15 mouse cellular contexts compared by ENCODE assay signal in genomic region chr5:126705871-126706270, GRCm38 (mm10).
DNase-seq lines count a peak whose midpoint lies in the region; ATAC-seq and TF ChIP-seq lines count a peak whose summit lies in the region.
"Had no signal": no experiment of that assay in that cellular context is flagged by ENCODE, and none has a peak within 500 bp of the region (broad histone marks: within the 10 kb centered on the region; RNA-seq: fewer than 3 reads in every experiment).

No protein-coding gene starts in this region.

- no peaks in the 10 kb centered on the region for H3K36me3 ChIP-seq in heart, embryonic 12.5 days
- H3K36me3 ChIP-seq in testis, adult 2 months (ENCODE audit: control insufficient read depth, insufficient read depth, low read length), result no peaks in the 10 kb centered on the region
- H3K36me3 ChIP-seq: embryonic facial prominence, embryonic 10.5 days; hindbrain, embryonic 13.5 days had no signal

- no peak for TF ChIP-seq CTCF in testis, adult 2 months (IDR thresholded peaks at IDR 0.05; ENCODE audit: control insufficient read depth, insufficient read depth, insufficient replicate concordance, low read depth, low read length)

- DNase-seq in heart, postnatal 10 days, result no peak
- peak; percentile 32 for DNase-seq in layer of hippocampus, adult 9-11 months
- no peak for DNase-seq in layer of hippocampus, postnatal 25 days (ENCODE audit: extremely low spot score in 1 of 2, low spot score in 1 of 2)
- no peak for DNase-seq in testis, postnatal 14 days (ENCODE audit: low spot score)
- DNase-seq: adrenal gland, adult 2 months; adrenal gland, postnatal 25 days; cerebellum, adult 2 months; cerebellum, postnatal 10 days; gastrocnemius, postnatal 36 days had no signal

- H3K9ac ChIP-seq in heart, embryonic 12.5 days, result no peak overlapping the region
- H3K9ac ChIP-seq: hindbrain, embryonic 13.5 days had no signal

- H3K27ac ChIP-seq in heart, embryonic 12.5 days (ENCODE audit: poor library complexity, severe bottlenecking), result no peak overlapping the region
- no peak overlapping the region for H3K27ac ChIP-seq in testis, adult 2 months (ENCODE audit: control insufficient read depth, insufficient read depth, low read depth, low read length)
- H3K27ac ChIP-seq: embryonic facial prominence, embryonic 10.5 days; hindbrain, embryonic 13.5 days; hindbrain, postnatal 0 days had no signal

- H3K4me3 ChIP-seq in heart, embryonic 12.5 days, result no peak overlapping the region
- H3K4me3 ChIP-seq in testis, adult 2 months (ENCODE audit: control insufficient read depth, low read depth, low read length), result peak overlapping the region; percentile 82
- H3K4me3 ChIP-seq: embryonic facial prominence, embryonic 10.5 days; hindbrain, embryonic 13.5 days had no signal

- H3K4me1 ChIP-seq in heart, embryonic 12.5 days (replicated peaks), result no peaks in the 10 kb centered on the region
- peaks cover 11% of the 10 kb centered on the region for H3K4me1 ChIP-seq in testis, adult 2 months (ENCODE audit: control insufficient read depth, insufficient read depth, low read length)
- H3K4me1 ChIP-seq: embryonic facial prominence, embryonic 10.5 days had no signal

- WGBS in heart, embryonic 12.5 days, result 36% methylated on average over 11 of the region's 11 CpGs

- no peak for ATAC-seq in heart, embryonic 12.5 days (ENCODE audit: insufficient number of reproducible peaks, low FRiP score)
- ATAC-seq: forebrain, embryonic 14.5 days; hindbrain, postnatal 0 days had no signal

- peak overlapping the region; percentile 42 for H3K4me2 ChIP-seq in heart, embryonic 12.5 days
- H3K4me2 ChIP-seq: hindbrain, embryonic 13.5 days had no signal

- intact Hi-C loops in heart, postnatal 10 days (cut with DNase I), result no loop called here

- H3K9me3 ChIP-seq in heart, embryonic 12.5 days (replicated peaks), result peaks cover 10% of the 10 kb centered on the region; the same call in 1 of the 2 replicates
- H3K9me3 ChIP-seq: hindbrain, embryonic 13.5 days had no signal

- TF ChIP-seq POLR2A in testis, adult 2 months (IDR thresholded peaks at IDR 0.05; ENCODE audit: control insufficient read depth, low read depth, low read length), result no peak

- H3K27me3 ChIP-seq in heart, embryonic 12.5 days (replicated peaks), result peaks cover 17% of the 10 kb centered on the region; the same call in 1 of the 2 replicates
- H3K27me3 ChIP-seq in testis, adult 2 months (ENCODE audit: control insufficient read depth, insufficient read depth, low read length), result no peaks in the 10 kb centered on the region
